Mouse (Mus musculus): Measurements from ENCODE around the gene Tdrd1.

The Tdrd1 gene

GRCm38 (mm10) chr19:56828305-56828704, 2.3 kb downstream of the Tdrd1 start:
- DNase-seq (ENCODE audit: low spot score), result no peak

GRCm38 (mm10) chr19:56829267-56829666, 3.3 kb downstream of the Tdrd1 start:
- no peak for DNase-seq (ENCODE audit: low spot score)

DNA sequence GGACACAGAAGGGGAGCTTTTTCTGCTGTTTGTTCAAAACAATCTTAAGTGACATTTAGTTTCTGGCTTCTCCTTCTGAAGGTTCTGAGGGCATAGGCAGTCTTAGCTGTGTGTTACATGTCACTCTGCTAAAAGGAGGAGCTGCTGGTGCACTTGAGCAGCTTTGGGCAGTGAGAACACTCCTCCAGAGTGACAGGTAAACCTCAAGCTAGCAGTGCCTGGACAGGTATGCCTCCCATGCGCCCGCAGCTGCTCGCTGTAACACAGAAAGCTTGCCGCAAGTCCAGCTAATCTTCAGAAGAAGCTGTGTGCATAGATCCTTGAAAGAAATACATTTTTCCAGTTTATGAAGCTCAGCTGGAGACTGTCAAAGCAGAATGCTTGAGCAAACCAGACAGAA, 4.2 kb downstream of the Tdrd1 start:
- DNase-seq (ENCODE audit: low spot score), result no peak

GRCm38 (mm10) chr19:56835340-56835739, 9.3 kb downstream of the Tdrd1 start:
- DNase-seq (ENCODE audit: low spot score), result no peak

DNA sequence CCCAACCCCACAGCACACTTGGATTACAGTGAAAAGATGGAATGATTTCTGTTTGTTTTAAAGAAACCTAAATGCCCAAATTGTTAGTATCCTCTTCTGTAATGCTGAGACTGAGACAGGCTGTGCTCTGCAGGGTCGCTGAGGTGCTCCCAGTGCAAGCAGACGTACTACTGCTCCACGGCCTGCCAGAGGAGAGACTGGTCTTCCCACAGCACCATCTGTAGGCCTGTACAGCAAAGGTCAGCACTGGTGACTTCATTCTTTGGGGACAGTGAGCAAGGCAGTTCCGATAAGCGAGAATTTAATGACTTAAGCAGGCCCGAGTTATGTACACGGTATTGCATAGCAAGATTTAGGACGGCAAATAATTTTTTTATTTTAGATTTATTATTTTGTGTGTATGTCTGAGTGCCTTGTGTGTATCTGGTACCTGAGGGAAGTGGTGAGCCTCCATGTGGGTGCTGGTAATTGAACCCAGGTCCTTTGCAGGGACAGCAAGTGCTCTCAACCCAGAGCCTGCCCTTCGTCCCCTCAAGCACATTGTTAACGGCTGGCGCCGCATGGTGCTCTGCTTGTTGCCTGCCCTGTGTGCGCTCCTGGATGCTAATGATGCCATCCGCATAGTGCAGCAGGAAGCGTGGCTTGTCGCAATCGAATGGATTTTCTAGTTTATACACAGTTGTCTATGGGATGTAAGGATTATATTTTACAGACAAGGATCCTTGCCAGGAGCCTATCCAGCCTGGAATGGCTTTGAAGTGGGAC, 13.1 kb downstream of the Tdrd1 start:
- no peak for DNase-seq (ENCODE audit: low spot score)

GRCm38 (mm10) chr19:56842974-56843373, 17.0 kb downstream of the Tdrd1 start:
- no peak for DNase-seq (ENCODE audit: low spot score)

- DNase-seq (ENCODE audit: low spot score), result no peak
Observed at GRCm38 (mm10) chr19:56852590-56852989, 26.6 kb downstream of the Tdrd1 start.

DNA sequence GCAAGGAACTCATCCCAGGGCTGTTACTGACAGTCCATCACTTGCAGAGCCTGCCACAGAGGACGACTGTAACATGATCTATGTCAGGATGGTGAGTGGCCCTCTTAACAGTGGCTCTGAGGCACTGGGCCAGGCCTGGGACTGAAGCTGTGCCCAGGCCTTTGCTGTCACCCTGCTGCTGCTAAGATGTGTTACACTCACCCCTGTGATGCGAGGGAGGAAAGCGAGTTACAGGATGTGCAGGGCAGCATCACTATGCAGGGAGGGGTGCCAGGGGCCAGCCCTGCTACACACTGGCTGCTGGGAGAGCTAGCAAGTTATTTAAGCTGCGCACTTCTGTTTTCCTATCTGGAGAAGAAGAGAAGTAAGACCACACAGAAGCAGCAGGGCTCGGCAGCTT, 30.4 kb downstream of the Tdrd1 start:
- no peak for DNase-seq (ENCODE audit: low spot score)

- DNase-seq (ENCODE audit: low spot score), result no peak
Observed at GRCm38 (mm10) chr19:56867701-56868100, 41.7 kb downstream of the Tdrd1 start.

DNA sequence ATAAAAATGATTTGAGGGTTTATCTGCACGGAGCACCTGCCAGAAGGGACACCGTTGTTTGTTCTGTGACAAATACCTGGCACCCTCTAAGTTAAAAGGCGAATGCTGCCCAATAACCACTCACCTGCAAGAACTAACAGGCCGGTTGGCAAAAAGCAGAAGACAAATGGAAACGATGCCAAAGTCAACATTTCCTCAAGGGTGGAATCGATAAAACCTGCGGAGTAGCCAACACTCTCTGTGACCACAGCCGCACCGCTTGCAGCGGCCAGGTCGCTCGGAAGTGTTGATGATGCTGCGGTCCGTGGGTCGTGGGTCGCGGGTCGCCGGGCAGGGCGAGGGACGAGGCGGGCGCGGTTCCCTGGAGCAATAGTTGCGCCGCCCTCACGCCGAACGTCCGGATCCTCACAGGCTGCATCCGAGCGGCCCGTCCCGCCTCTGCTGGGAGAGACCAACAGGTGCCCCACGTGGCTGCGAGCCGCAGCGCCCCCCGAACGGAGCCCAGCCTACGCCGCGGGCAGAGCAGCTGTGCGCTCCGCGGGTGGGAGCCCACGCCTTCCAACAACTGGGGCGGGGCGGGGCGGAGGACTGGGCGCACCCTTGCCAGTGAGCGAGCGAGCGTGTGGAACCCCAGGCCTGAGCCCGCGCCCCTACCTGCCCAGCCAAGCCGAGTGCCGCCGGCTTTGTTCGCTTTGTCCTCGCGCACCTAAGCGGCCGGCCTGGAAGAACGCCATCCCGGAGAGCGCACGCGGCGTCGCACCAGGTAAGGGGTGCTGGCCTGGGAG, 48.0 kb downstream of the Tdrd1 start, which contains the start of gene Vwa2:
Vwa2 (plus strand) TSS at position 434 of the 785 bp plus-strand sequence.
- DNase-seq (ENCODE audit: low spot score), result peak; percentile 20

- no peak for DNase-seq (ENCODE audit: low spot score)
Observed at GRCm38 (mm10) chr19:56874601-56875315, 48.7 kb downstream of the Tdrd1 start.

GRCm38 (mm10) chr19:56877364-56877763, 51.4 kb downstream of the Tdrd1 start:
- no peak for DNase-seq (ENCODE audit: low spot score)

DNA sequence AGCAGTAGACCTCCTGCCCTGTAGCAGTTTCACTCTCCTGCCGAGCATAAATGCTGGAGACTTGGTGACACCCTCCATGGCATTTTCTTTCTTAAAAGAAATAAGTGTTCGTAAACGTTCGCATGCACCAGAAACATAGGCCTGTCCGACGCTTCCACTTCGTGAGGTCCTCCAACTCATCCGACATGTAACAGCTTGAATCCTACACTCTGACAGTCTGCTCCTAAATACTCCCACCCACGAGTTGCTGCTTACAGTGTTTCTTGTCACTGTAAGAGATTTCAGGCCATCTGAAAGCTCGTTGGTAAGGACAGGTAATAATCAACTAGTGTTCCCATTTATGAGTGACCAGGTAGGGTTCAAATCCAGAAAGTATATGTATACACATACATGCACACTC, 61.9 kb downstream of the Tdrd1 start:
- no peak for DNase-seq (ENCODE audit: low spot score)

GRCm38 (mm10) chr19:56888654-56889053, 62.6 kb downstream of the Tdrd1 start:
- DNase-seq (ENCODE audit: low spot score), result no peak

DNA sequence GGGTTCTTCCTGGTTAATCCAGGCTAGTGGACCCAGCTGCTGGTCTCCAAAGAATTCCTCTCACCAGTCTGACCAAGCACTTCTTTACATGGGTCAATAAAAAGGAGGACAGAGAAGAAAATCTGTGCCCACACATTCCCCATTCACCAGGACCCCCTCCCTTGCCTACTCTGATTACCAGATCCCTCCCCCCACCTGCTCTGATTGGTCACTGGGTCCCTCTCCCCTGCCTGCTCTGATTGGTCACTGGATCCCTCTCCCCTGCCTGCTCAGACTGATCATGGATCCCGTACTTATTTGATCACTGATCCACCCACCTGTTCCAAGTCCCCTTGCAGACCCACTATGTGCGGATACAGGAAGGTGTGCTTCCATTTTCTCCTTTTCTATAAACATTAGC, 65.4 kb downstream of the Tdrd1 start:
- no peak for DNase-seq (ENCODE audit: low spot score)

DNA sequence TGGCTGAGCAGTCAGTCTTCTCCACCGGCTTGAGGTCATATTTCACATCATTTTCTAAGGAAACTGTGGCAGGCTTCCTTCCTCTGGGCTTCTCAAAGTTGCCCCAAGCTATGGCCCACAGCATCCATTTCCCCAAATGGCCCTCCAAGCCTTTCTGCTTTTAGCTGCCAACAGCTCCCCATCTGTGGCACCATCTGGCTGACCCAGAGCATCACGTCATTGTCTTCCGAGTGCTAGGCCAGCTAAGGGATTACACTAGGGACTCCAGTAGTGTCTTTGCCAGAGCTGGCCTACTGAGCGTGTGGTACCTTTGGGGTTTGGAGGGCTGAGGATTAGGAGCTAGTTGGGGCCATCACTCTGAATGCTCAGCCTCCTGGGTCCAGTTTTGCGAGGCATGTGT, 66.6 kb downstream of the Tdrd1 start:
- DNase-seq (ENCODE audit: low spot score), result no peak

- no peak for DNase-seq (ENCODE audit: low spot score)
Observed at GRCm38 (mm10) chr19:56893326-56893725, 67.3 kb downstream of the Tdrd1 start.

DNA sequence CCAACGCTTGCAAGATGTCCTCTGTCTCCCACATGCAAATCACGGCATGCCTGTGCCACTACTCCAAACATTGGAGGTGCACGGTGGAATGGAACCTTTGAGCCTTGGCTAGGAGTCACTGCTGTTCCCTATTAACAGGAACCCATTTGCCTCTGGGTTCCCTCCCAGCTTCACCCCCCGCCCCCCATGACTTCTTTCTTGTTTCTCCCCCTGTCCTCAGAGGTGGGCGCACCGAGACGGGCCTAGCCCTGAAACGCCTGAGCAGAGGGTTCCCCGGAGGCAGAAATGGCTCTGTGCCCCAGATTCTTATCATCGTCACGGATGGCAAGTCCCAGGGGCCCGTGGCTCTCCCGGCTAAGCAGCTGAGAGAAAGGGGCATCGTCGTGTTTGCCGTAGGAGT, 71.6 kb downstream of the Tdrd1 start:
- DNase-seq (ENCODE audit: low spot score), result no peak

DNA sequence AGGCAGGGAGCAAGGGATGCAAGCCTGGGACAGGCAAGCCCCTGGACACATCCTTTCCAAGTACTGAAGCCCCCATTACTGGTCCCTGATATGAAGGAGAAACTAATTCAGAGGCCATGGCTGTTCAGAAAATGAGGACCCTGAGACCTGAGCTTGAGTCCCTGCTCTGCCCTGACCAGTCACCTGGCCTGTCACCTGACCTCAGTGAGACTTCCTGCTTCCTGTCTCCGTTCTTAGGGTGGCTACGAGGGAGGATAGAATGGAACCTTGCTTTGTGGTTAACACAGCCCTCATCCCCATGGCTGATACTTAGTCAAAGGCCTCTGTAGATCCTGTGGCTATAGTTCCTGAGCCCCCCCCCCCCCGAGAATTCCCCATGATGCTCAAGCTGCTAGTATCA, 78.1 kb downstream of the Tdrd1 start:
- no peak for DNase-seq (ENCODE audit: low spot score)

- no peak for DNase-seq (ENCODE audit: low spot score)
Observed at GRCm38 (mm10) chr19:56905395-56905794, 79.4 kb downstream of the Tdrd1 start.

- no peak for DNase-seq (ENCODE audit: low spot score)
Observed at GRCm38 (mm10) chr19:56907850-56908249, 81.8 kb downstream of the Tdrd1 start.

GRCm38 (mm10) chr19:56908472-56909270, 82.7 kb downstream of the Tdrd1 start:
- peak; percentile 39 for DNase-seq (ENCODE audit: low spot score)
